Mouse (Mus musculus) ovary, postnatal 14 days (tissue): ENCODE results near the gene Mef2b.

ENCODE experiments used
- DNase-seq: peaks from one replicate; pipeline ENCODE4 v3.0.0; 2022; ENCODE audit warnings: low spot score

Mef2b gene

DNA sequence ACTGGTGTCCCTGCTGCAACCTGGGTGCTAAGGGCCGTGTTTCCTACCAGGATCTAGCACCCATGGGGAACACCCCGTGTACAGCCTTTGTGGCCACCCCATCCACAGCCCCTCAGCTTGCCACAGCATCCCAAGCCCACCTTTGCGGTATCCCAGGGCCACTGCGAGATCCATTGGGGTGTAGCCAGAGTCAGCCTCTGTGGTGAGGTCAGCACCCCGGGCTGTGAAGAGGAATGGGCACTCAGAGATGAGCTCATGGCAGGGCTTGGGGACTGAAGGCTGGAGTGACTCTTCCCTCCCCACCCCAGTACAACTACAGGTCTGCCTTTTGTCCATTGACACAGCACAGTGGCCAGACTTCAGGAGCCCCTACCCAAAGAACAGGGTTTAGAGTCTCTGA lies 5.4 kb upstream of the Mef2b start:
- DNase-seq = no peak

DNA sequence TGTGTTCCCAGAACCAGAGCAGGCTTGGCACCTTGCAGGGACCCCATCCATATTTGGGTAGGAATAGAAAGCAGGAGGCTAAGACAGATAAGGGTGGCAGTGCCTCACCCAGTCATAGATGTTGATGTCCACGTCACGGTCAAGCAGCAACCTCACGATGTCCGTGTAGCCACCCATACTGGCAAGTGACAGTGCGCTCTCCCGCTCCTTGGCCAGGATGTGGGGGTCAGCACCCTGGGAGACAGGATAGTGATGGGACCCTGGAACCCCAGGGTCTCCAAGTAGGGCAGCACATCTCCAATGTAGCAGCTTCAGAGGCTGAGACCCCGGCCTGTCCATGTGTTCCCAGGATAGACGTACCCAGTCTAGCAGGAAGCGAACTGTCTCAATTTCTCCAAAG lies 4.6 kb upstream of the Mef2b start:
- no peak for DNase-seq

DNA sequence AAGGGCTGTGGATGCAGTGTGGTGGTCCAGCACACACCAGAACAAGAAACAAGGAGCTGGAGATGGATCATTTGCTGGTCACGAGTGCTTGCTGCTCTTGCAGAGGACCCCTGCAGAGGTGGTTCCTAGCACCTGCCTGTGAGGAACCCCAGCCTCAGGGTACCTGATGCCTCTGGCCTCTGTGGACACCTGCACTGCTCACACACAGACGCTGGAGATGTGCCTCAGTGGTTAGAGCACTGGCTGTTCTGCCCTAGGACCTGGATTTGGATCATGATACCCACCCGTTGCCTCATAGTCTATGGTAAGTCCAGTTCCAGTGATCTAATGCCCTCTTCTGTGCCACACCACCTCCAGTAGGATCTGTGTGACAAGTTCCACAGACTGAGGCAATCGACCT lies 2.9 kb upstream of the Mef2b start:
- no peak for DNase-seq

DNA sequence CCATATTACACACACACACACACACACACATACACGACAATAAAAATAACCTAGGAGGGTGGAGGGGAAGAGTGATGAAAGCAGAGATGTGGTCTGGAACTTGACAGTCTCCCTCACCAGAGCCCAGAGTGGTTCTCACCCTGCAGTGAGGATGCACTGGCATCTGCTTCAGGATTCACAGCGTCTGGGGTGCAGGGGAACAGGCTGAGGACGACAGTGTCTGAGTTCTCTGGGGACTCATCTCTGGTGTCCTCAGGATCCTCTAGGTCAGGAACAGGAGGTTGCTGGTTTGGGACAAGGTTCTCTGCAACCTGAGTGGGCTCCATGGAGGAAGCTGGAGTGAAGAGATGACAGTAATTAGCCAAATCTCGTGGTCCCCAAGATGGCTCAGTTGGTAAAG lies 1.6 kb upstream of the Mef2b start:
- no peak for DNase-seq

DNA sequence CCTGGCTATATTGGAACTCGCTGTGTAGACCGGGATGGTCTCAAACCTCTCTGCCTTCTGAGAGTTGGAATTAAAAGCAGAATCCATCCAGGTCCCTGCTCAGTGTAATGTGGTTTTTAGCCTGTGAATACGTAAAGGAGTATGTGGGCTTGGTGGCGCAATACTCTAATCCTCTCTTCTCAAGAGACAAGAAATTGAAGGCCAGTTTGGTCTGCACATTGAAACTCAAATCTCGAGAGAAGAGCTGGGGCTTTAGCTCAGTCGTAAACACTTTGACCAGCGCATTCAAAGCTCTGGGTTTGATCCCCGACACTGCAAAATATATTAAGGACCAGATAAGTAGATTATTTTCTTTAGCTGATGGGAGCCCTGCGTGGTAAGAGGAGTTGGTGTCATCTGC lies 470 bp downstream of the Mef2b start:
- DNase-seq = no peak

DNA sequence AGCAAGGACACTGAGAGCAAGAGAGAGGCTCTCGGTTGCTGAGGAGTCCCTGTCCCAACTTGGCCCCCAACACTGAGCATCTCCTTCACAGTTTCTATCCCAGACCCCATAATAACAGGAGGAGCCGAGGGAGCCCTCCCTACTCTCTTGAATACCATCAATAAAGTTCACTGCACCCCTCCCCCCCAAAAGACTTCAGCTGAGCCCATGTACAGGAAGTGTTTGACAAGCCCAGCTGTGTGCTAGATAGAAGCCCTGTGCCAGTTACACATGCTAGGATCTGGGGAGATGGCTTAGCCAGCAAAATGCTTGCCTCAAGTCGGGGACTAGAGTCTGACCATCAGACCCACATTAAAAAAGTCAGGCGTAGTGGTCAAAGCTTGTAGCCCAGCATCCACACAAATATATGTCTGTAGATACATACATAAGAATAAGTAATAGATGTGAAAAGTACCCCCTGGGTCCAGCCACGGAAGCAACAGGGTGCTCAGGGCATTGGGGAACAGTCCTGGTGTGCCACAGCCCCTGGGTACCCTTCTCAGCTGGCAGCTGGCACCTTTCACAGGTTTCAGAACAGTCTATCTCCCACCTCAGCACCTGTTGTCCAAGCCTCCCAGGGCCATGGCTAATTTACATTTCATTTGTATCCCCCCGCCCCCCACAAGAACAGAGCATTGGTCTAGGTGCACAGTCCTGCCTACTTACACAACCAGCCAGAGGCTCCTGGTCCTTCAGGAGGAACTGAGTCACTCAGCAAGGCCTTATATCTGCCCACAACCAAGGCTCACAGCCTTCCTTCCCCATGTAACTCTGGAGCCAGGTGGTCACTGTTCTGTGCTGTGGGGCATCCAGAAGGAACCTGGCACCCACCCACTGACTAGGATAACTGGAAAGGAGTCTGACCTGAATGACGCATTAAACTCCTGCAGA lies 8.4 kb downstream of the Mef2b start:
- DNase-seq = no peak

DNA sequence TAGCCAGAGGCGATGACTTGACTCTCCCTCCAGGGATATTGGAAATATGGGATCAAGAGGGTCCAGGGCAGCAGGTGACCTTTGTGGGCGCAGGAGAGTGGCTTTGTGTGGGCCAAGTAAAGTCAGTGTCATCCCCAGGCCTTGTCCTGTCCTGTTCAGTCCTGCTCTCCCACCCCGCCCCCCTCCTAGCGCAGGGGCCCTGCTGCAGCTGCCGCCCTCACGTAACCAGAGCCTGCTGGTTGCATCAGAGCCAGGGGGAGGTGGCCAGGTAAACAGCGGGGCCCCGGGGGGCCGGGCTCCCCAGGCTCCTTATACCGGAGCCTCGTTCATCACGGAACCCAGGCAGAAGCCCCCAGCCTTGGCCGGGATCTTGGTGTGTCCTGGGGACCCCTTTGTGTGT lies 10.6 kb downstream of the Mef2b start:
- no peak for DNase-seq

DNA sequence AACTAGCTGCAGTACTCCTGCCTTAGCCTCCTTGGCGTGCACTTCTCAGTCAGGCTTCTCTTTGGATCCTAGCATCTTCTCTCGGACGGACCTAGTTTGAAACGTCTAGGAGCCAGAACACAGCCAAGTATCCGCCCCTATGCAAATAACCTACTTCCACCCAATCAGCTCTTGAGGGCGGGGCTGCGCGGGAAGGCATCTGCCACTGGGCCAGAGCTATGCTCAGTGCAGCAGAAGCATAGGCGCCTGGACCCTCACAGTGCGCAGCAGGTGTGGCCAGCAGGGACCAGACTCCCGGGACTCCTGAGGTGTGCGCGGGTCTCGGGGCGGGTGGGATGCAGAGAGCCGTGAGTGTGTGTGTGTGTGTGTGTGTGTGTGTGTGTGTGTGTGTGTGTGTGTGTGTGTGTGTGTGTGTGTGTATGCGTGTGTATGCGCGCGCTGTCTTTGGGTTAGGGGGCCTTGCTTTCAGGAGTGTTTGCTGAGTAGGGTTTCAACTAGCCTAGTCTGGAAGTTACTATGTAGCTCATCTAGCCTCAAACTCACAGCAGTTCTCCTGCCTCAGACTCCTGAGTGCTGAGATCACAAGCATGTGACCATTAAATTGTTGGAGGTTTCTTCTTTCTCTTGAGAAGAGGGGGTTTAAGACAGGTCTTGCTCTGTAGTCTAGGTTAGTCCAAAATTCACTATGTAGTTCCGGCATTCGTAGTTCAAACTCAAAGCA lies 13.2 kb downstream of the Mef2b start:
- peak; percentile 56 for DNase-seq

DNA sequence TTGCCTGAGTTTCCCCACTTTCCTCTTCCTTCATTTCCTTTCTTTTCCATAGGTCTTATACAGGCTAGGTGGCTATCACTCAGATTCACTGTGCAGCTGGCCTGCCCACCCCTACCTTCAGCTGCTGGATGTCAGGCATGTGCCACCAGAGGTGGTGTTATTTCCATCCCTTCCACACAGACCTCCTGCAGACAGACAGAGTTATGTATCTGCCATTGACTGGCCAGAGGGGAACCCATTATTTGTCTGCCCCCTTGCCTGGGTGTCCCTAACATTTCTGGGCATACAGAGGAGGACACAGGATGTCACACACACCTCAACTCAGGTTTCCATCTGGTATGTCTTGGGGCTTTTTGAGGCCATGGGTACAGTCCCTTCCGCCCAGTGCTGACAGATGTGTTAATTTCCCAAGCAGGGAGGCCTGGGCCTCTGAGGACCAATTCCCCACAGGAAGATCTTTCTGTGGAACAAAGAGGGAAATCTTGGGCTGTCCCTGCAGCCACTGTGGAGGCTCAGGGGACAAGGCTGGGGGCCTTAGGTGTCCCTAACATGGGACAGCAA lies 17.8 kb downstream of the Mef2b start:
- no peak for DNase-seq

DNA sequence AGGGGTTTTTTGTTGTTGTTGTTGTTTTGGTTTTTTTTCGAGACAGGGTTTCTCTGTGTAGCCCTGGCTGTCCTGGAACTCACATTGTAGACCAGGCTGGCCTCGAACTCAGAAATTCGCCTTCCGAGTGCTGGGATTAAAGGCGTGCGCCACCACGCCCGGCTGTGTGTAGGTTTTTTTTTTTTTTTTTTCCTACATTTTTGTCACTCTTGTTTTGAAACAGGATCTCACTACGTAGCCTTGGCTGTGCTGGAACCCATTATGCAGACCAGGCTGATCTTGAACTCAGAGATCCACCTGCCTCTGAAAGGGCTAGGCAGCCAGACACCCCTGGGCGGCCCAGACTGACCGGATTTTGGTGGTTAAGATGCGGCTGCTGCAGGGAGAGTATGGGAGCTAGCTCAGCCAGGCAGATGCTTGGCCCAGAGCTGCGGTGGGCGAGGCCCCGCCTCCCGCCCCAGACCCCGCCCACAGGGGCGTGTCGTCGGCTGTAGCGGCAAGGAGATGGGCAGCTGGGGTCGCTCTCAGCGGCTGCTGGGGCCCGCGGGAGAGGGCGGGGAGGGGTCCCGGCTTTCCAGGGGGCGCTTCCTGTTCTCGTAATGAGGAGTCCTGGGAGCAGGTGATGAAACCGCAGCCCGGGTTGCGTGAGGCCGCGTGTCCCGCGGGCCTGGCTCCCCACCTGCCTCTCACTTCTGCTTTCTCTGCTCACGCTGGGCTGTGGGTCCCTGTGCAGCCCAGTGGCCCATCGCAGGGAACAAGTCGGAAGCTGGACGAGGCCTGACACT lies 18.8 kb downstream of the Mef2b start:
- peak; percentile 59 for DNase-seq

DNA sequence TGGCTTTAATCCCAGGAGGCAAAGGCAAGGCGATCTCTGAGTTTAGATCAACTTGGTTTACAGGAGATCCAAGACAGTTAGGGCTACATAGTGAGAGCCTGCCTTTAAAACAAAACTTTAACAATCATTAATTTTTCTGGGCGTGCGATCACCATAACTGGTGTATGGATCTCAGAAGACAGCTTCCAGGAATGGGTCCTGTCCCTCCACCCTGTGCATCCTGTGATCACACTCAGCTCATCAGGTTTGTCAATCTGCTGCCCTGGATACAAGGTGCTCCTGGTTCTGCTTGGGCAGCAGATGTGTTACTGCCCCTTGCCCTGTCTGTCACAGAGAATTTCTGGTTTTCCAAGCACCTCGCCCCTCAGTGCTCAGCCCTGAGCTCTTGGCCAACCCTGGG lies 19.7 kb downstream of the Mef2b start:
- no peak for DNase-seq

DNA sequence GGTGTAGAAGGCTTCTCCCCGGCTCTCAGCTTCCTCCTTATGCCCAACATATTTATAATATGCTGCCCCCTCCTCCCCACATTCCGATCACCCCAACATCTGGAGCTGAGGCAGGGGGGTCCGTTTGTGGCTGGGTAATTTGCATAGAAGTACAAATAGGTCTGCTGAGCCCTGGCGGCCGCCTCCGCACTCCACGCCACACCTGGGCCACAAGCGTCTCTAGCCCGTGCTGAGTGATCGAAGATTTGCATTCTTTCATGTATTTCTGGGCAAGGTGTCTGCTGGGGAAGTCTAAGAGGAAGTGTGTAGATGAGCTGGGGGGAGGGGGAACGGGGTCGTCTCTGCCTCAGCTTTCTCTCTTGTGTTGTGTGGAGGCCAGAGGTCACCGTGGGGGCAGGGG lies 20.5 kb downstream of the Mef2b start:
- no peak for DNase-seq

DNA sequence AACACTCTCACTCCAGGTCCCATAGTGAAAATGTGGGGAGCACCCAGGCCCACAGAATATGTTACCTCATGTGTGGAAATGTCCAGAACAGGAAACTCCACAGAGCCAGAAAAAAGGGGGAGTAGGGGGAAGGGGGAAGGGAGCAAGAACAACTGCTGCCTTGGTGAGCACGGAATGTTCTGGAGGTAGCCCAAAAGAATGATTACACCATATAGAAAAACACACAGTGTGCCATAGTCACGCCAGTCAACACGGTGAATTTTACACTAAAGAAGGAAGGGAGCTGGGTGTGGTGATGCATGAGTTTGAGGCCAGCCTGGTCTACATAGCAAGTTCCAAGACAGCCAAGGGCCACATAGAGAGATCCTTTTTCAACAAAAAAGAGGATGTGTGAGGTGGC lies 23.8 kb downstream of the Mef2b start:
- DNase-seq = no peak

DNA sequence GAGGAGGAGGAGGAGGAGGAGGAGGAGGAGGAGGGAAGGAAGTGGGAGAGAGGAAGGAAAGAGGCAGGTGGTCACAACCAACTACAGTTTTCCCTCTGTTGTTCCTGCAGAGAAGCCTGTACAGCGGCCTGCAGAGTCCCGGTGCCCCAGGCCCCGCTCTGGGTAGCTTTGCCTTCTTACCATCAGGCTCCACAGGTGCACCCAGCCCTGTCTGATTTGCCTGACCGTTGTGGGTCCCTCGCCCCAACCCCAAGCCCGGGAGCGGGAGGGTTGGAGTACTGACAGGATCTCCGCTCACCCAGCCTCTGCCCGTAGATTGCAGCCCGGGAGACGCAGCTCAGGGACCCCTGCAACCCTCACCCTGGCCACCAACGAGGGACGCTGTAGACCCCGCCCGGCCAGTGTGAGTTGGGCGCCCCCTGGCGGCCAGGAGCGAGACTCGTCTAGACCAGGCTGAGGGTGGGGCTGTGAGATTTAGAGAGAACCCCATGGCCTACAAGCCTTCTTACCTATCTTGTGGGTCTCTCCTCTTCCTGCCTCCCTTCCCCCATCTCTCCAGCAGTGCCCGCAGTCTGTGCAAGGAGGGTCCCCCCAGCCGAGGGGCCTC lies 27.1 kb downstream of the Mef2b start:
- DNase-seq = peak; percentile 74

DNA sequence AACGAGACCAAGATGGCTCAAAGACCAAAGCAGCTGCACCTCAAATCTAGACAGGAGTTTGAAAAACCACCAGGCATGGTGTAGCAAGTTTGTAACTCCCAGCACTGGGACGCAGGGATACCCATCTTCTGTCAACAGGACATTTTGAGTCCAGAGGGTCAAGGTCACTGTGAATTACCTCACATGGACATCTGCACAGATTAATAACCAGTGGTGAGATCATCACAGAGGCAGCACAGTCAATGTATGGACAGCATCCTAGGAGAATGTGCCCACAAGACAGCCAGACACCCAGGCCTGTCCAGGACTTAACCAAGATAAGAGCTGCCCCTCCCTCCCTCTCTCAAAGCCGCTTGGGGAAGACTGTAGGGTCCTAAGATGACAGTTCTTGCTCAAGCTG lies 30.6 kb downstream of the Mef2b start:
- no peak for DNase-seq

DNA sequence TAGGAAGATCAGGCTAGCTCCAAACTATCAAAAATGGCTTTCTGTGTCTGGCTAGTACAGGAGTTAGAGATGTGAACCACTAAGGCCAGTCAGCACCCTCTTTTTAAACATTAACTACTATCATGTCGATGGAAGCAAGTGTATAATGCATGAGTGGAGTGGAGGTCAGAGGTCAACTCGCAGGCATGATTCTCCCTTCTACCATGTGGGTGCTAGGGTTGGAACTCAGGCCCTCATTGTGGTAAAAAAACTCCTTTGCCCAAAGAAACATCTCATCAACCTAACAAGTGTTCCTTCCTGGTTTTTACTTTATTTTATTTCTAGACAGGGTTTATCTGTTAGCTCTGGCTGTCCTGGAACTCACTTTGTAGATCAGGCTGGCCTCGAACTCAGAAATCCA lies 31.2 kb downstream of the Mef2b start:
- DNase-seq = no peak

DNA sequence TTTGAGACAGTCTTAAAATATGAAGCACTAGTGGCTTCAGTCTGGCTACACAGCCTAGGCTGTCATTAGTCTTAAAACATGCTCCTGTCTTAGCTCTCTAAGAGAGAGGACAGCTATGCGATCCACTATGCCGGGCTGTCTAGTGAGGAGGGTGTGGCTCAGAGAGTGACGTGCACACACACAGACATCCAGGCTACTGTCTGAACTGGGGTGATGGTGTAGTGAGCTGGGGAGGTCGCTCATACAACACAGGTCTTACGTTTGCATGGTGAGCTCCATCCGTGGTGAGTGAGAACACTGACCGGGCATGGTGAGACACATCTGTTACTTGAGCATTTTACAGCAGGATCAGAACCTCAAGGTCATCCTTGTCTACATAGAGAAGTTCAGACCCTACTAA lies 31.7 kb downstream of the Mef2b start:
- no peak for DNase-seq

DNA sequence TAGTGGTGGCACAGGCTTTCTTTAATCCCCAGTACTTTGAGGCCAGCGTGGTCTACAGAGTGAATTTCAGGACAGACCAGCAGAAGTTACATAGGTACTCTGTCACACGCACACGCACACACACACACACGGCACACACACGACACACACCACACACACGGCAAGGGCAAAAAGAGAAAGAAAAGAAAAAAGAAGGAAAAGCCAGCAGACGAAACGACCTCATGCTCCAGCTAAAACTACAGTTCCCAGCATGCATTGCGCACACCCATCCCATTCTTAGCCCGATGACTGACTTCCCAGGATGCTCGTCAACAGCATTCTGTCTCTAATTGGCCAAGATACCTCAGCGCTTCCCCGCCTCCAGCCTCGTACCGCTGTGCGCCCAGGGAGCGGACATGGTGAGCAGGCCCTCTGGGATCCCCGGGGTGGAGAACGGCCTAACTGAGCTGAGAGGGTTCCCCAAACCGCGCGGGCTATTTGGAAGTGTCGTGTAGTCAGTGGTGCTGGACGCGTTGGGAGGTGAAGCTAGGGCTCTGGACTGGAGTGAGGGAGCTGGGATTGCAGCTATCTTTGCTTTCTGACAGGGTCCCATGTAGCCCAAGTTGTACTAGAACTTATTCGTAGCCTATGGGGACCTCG lies 32.7 kb downstream of the Mef2b start, which contains the start of gene Tmem161a:
TSS of gene Tmem161a (plus strand) at position 314 of the 639 bp plus-strand sequence.
- DNase-seq = peak; percentile 75

DNA sequence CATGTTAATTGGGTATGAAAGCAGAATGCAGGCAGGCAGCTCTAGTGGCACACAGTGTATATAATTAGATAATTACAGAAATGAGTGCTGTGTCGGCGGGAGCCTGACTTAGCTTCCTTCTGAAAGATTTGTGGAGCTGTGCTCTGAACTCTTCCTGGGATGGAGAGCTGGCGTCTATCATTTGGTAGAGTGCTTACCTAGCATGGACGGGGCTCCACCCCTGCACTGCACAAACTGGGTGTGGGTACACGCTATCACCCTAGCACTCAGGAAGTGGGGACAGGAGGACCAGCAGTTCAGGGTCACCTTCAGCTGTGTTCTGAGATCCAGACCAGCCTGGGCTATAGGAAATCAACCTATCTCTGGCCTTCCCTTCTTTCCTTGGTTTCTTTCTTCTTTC lies 33.8 kb downstream of the Mef2b start:
- no peak for DNase-seq

DNA sequence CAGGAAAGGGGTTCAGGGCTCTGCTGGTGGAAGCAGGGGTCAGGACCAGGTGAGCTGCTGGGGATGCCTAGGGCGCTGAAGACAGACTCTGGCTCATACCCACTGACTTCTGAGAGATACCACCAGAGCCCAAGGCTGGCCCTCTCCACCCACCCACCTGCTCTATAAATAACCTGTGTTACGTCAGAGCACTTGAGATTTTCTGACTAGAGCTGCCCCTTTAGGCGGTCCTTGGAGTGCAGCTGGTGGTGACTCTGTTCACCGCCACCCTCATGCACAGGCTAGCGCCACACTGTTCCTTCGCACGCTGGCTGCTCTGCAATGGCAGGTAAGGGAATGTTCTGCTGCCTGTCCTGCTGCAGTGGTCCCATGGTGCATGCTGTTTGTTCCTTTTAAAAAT lies 34.6 kb downstream of the Mef2b start:
- no peak for DNase-seq

DNA sequence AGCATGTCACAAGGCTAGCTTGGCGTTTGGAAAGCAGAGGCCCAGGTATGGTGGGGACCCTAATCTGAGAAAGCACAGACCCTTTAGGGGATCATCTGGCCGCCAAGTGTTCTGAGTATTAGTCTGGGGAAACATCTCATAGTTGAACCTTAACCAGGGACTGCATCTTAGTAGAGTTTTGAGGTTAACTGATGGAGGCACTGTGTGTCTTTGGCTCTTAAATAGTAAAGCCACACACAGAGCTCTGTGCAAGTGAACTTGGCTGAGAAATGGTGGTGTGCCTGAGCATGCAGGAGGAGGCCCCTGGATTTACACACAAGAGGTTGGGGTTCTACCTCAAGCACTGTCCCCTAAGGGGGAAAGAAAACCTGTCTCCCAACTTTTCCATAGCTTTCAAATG lies 38.7 kb downstream of the Mef2b start:
- DNase-seq = no peak
